Mouse (Mus musculus): ENCODE results near the gene Ccdc173. TPM values are rescaled to one million over a fixed set of nuclear protein-coding genes. Genes with fewer than 3 reads are reported as not detected.

Gene Ccdc173
- total and polyA plus RNA-seq, 3 experiments = 1.3 to 3.9 (median 1.8) TPM

DNA sequence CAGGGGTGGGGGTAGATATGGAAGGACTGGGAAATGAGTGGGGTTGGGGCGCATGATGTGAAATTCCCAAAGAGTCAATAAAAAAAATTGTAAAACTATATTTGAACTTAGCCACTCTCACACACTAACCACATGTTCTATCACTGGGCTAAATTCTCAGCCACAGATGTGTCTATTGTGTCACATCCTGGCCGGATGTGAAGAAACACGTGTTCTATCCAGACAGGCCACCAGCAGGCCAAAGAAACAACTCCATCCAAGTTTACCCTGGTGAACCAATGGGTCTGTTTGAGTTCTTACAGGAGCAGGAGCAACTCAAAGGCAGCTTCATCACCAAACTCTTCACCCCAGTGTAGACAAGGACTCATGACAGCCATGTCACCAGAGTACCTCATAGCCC is 72.9 kb downstream of the Ccdc173 start:
- Histone ChIP-seq H3K4me3 (replicated peaks in 1 of 3; ENCODE audit: low read depth in 2 of 3, low read length in 2 of 3, poor library complexity in 1 of 3) (no peak overlapping the region), H3K9me3 (replicated peaks; ENCODE audit: low read length) (no peaks in the 10 kb centered on the region), H3K4me2 (ENCODE audit: insufficient read depth, low read depth, poor library complexity, severe bottlenecking) (no peak overlapping the region), H3K27me3 (replicated peaks) (peaks cover 2% of the 10 kb centered on the region), H3K27ac (ENCODE audit: insufficient read depth, low read depth) (no peak overlapping the region), H3K79me2 (replicated peaks; ENCODE audit: control insufficient read depth, extremely low read depth, insufficient read depth, poor library complexity, severe bottlenecking) (peaks cover 5% of the 10 kb centered on the region; the same call in 1 of the 2 replicates), H3K4me1 (ENCODE audit: control insufficient read depth in 1 of 2, insufficient read depth in 2 of 2) (peaks cover 3 to 19% of the 10 kb centered on the region in 2 experiments; a peak in 3 of 4 replicates), H3K36me3 (replicated peaks in 1 of 2; ENCODE audit: control insufficient read depth in 1 of 2, insufficient read depth in 1 of 2, low read length in 1 of 2) (peaks cover 0 to under 1% of the 10 kb centered on the region in 2 experiments), H3K9ac (ENCODE audit: insufficient read depth, low read depth) (no peak overlapping the region)
- in situ Hi-C loops (cut with MboI; ENCODE audit: low pct_ligation_motif_present, low pct_unique_long_range_greater_than_20kb, low sequenced_read_pairs) (no loop called here), dilution Hi-C loops (cut with MboI; ENCODE audit: extremely low pct_ligation_motif_present, extremely low pct_unique_long_range_greater_than_20kb, low sequenced_read_pairs) (no loop called here)
- TF ChIP-seq MAX (IDR thresholded peaks at IDR 0.05; ENCODE audit: low read length) (peak; percentile 39; the same call in 1 of the 2 replicates), KAT2A (IDR thresholded peaks at IDR 0.05; ENCODE audit: insufficient replicate concordance, low read length) (no peak)
- DNase-seq (ENCODE audit: extremely low read depth) = no peak

DNA sequence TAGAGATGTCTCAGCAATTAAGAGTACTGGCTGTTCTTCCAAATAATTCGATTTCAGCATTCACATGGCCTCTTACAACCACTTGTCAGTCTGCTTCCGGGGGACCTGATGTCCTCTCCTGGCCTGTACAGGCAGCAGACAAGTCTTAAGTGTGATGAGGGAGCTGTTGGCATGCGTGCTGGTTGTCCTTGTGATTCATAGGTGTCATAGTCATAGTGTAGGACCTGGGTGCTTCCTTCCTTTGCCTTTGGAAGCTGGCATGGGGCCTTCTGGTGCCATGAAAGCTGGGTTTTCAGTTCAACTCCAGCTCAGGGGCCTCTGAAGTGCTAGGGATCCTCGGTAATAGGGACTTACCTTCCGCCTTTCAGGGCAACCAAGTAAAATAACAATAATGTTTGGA is 75.2 kb downstream of the Ccdc173 start:
- in situ Hi-C loops (cut with MboI; ENCODE audit: low pct_ligation_motif_present, low pct_unique_long_range_greater_than_20kb, low sequenced_read_pairs) = no loop called here
- DNase-seq (ENCODE audit: extremely low read depth) = no peak
- Histone ChIP-seq H3K36me3 (replicated peaks in 1 of 2; ENCODE audit: control insufficient read depth in 1 of 2, insufficient read depth in 1 of 2, low read length in 1 of 2) (peaks cover 12 to 19% of the 10 kb centered on the region in 2 experiments), H3K9ac (ENCODE audit: insufficient read depth, low read depth) (no peak overlapping the region), H3K79me2 (replicated peaks; ENCODE audit: control insufficient read depth, extremely low read depth, insufficient read depth, poor library complexity, severe bottlenecking) (peaks cover 5% of the 10 kb centered on the region; the same call in 1 of the 2 replicates), H3K4me1 (ENCODE audit: control insufficient read depth in 1 of 2, insufficient read depth in 2 of 2) (peaks cover 3 to 14% of the 10 kb centered on the region in 2 experiments; a peak in 3 of 4 replicates), H3K9me3 (replicated peaks; ENCODE audit: low read length) (no peaks in the 10 kb centered on the region), H3K4me2 (ENCODE audit: insufficient read depth, low read depth, poor library complexity, severe bottlenecking) (no peak overlapping the region), H3K4me3 (replicated peaks in 1 of 3; ENCODE audit: low read depth in 2 of 3, low read length in 2 of 3, poor library complexity in 1 of 3) (no peak overlapping the region), H3K27me3 (replicated peaks) (no peaks in the 10 kb centered on the region), H3K27ac (ENCODE audit: insufficient read depth, low read depth) (no peak overlapping the region)
- dilution Hi-C loops (cut with MboI; ENCODE audit: extremely low pct_ligation_motif_present, extremely low pct_unique_long_range_greater_than_20kb, low sequenced_read_pairs) = no loop called here
- TF ChIP-seq UBTF (IDR thresholded peaks at IDR 0.05; ENCODE audit: low read depth, low read length) = no peak
- no peak for TF ChIP-seq MYC (IDR thresholded peaks at IDR 0.05; ENCODE audit: low read depth, low read length)
- no peak for TF ChIP-seq MXI1 (IDR thresholded peaks at IDR 0.05; ENCODE audit: low read depth, low read length)
- no peak for TF ChIP-seq POLR2A (IDR thresholded peaks at IDR 0.05; ENCODE audit: low read depth, low read length)
- TF ChIP-seq E2F4 (IDR thresholded peaks at IDR 0.05; ENCODE audit: insufficient replicate concordance, low read depth, low read length) = no peak
- TF ChIP-seq EP300 (IDR thresholded peaks at IDR 0.05; ENCODE audit: low read length) = no peak

DNA sequence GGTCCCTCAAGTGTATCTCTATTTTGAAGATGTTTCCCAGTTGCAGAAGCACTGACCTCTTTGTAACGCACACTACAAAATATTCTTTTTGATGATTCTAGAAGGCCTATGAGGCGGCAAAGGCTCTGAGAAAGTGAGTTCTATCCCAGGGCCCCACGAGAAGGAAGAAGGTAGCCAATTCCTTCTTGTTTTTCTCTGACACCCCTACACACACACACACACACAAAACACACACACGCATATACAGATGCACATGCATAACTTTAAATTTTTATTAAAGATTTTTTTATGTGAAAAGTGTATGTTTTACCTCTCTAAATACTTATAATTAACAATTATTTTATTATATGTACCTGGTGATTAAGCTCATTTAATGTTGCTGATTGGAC is 75.8 kb downstream of the Ccdc173 start:
- TF ChIP-seq MAFK (IDR thresholded peaks at IDR 0.05; ENCODE audit: insufficient replicate concordance, low read length) = 0 out of 2 replicates have a peak, but pooled peaks have one; percentile 42
- no peak for TF ChIP-seq NRF1 (IDR thresholded peaks at IDR 0.05; ENCODE audit: low read depth, low read length)
- peak; percentile 56; the same call in 1 of the 2 replicates for TF ChIP-seq NELFE (IDR thresholded peaks at IDR 0.05; ENCODE audit: low read depth, low read length)
- TF ChIP-seq USF1 (IDR thresholded peaks at IDR 0.05; ENCODE audit: low read depth, low read length) = no peak
- no peak; the same call in 1 of the 2 replicates for TF ChIP-seq POLR2A (IDR thresholded peaks at IDR 0.05; ENCODE audit: low read depth, low read length)
- TF ChIP-seq EP300 (IDR thresholded peaks at IDR 0.05; ENCODE audit: low read length) = no peak
- TF ChIP-seq MYC (IDR thresholded peaks at IDR 0.05; ENCODE audit: low read depth, low read length) = no peak
- TF ChIP-seq ZMIZ1 (IDR thresholded peaks at IDR 0.05; ENCODE audit: low read depth, low read length) = no peak
- TF ChIP-seq ELF1 (IDR thresholded peaks at IDR 0.05; ENCODE audit: low read depth, low read length) = no peak
- no peak for TF ChIP-seq MEF2A (IDR thresholded peaks at IDR 0.05; ENCODE audit: borderline replicate concordance, low read depth, low read length)
- TF ChIP-seq SMC3 (IDR thresholded peaks at IDR 0.05; ENCODE audit: low read depth, low read length) = no peak
- no peak for TF ChIP-seq UBTF (IDR thresholded peaks at IDR 0.05; ENCODE audit: low read depth, low read length)
- DNase-seq (ENCODE audit: extremely low read depth) = no peak

More for the DNA sequence above, 75.8 kb downstream of the Ccdc173 start:
- dilution Hi-C loops (cut with MboI; ENCODE audit: extremely low pct_ligation_motif_present, extremely low pct_unique_long_range_greater_than_20kb, low sequenced_read_pairs) (no loop called here), in situ Hi-C loops (cut with MboI; ENCODE audit: low pct_ligation_motif_present, low pct_unique_long_range_greater_than_20kb, low sequenced_read_pairs) (no loop called here)
- Histone ChIP-seq H3K4me1 (ENCODE audit: control insufficient read depth in 1 of 2, insufficient read depth in 2 of 2) (peaks cover 3 to 13% of the 10 kb centered on the region in 2 experiments; a peak in 3 of 4 replicates), H3K27ac (ENCODE audit: insufficient read depth, low read depth) (no peak overlapping the region), H3K27me3 (replicated peaks) (no peaks in the 10 kb centered on the region), H3K9me3 (replicated peaks; ENCODE audit: low read length) (no peaks in the 10 kb centered on the region), H3K79me2 (replicated peaks; ENCODE audit: control insufficient read depth, extremely low read depth, insufficient read depth, poor library complexity, severe bottlenecking) (peaks cover 5% of the 10 kb centered on the region; the same call in 1 of the 2 replicates), H3K9ac (ENCODE audit: insufficient read depth, low read depth) (no peak overlapping the region), H3K4me2 (ENCODE audit: insufficient read depth, low read depth, poor library complexity, severe bottlenecking) (peak overlapping the region; percentile 86), H3K4me3 (replicated peaks in 1 of 3; ENCODE audit: low read depth in 2 of 3, low read length in 2 of 3, poor library complexity in 1 of 3) (peak overlapping the region in 2 of 3 experiments; percentile 23 to 96), H3K36me3 (replicated peaks in 1 of 2; ENCODE audit: control insufficient read depth in 1 of 2, insufficient read depth in 1 of 2, low read length in 1 of 2) (peaks cover 12 to 23% of the 10 kb centered on the region in 2 experiments)

Measured in CH12.LX (cell line).